Mouse (Mus musculus) lung, embryonic 14.5 days (tissue): ENCODE data around the gene Dtx3l. TPM values are rescaled to one million over a fixed set of nuclear protein-coding genes. Genes with fewer than 3 reads are reported as not detected.
"Not testable (repeated sequence)": the region's sequence is repeated elsewhere in the genome, so short reads cannot be mapped to it uniquely, and the experiment has no call there.

Source experiments
- ATAC-seq: fragments of 200-750 bp; cut with Nextera tagmentation; 2 replicates; pipeline ENCODE4 v1.8.0; 2017; ENCODE audit warnings: mild to moderate bottlenecking, moderate TSS enrichment, moderate library complexity; ENCODE audit not compliant: insufficient read depth
- DNase-seq: peaks from one replicate; pipeline ENCODE4 v3.0.0-alpha.2; 2015
- H3K27ac ChIP-seq: fragments of 300-500 bp; sonication (generic); 2 replicates; pipeline ENCODE4 v1.5.1; 2014; ENCODE audit warnings: low read depth, mild to moderate bottlenecking, moderate library complexity
- H3K27me3 ChIP-seq: fragments of 300-500 bp; sonication (generic); 2 replicates; pipeline ENCODE4 v1.6.1; 2014; ENCODE audit warnings: low read length, control low read depth; ENCODE audit not compliant: insufficient read depth
- H3K36me3 ChIP-seq: fragments of 300-500 bp; sonication (generic); 2 replicates; pipeline ENCODE4 v1.6.1; 2014; ENCODE audit warnings: control low read depth; ENCODE audit not compliant: insufficient read depth
- H3K4me1 ChIP-seq: fragments of 300-500 bp; sonication (generic); 2 replicates; pipeline ENCODE4 v1.6.1; 2014; ENCODE audit warnings: antibody characterized with exemption, control low read depth; ENCODE audit not compliant: insufficient read depth
- H3K4me2 ChIP-seq: fragments of 300-500 bp; sonication (generic); 2 replicates; pipeline ENCODE4 v1.6.1; 2014; ENCODE audit warnings: mild to moderate bottlenecking
- H3K4me3 ChIP-seq: fragments of 300-500 bp; sonication (generic); 2 replicates; pipeline ENCODE4 v1.5.1; 2014; ENCODE audit warnings: low read depth, low read length
- H3K9ac ChIP-seq: fragments of 300-500 bp; sonication (generic); 2 replicates; pipeline ENCODE4 v1.6.1; 2014
- H3K9me3 ChIP-seq: fragments of 300-500 bp; sonication (generic); 2 replicates; pipeline ENCODE4 v1.6.1; 2016; ENCODE audit warnings: low read depth, low read length, control low read depth
- CTCF ChIP-seq: IDR thresholded peaks from 2 replicates; pipeline ENCODE4 v1.5.1; 2016; ENCODE audit warnings: antibody characterized with exemption, low read depth
- WGBS: fragments of 180-500 bp; shearing (Covaris S2); extraction: QIAGEN DNeasy Blood & Tissue Kit; methylation state at CpG from one replicate; pipeline ENCODE4 v1.1.7; 2014; 5-methylcytosine and 5-hydroxymethylcytosine counted together
- polyA plus RNA-seq: library from polyadenylated mRNA; unstranded; fragments of >200 nt; fragmentation: Nextera tagmentation; extraction: Ambion mirVana; gene quantifications from 2 replicates; pipeline ENCODE4 v1.2.1, GENCODE M21; 2014

Dtx3l gene
- polyA plus RNA-seq, 1 experiment from 2014 or later, result 4.9 TPM

GRCm38 (mm10) chr16:35981363-35981821, 42.4 kb upstream of the Dtx3l start:
- Histone ChIP-seq H3K4me3 (no peak overlapping the region), H3K4me2 (no peak overlapping the region), H3K27me3 (0 out of 2 replicates have a peak, but pooled peaks cover 5% of the 10 kb centered on the region), H3K9ac (no peak overlapping the region), H3K36me3 (no peaks in the 10 kb centered on the region), H3K27ac (no peak overlapping the region), H3K9me3 (no peaks in the 10 kb centered on the region), H3K4me1 (no peaks in the 10 kb centered on the region)
- DNase-seq, result peak; percentile 100
- WGBS, result 42% methylated on average over 19 of the region's 19 CpGs
- ATAC-seq, result peak; percentile 88
- TF ChIP-seq CTCF, result no peak

DNA sequence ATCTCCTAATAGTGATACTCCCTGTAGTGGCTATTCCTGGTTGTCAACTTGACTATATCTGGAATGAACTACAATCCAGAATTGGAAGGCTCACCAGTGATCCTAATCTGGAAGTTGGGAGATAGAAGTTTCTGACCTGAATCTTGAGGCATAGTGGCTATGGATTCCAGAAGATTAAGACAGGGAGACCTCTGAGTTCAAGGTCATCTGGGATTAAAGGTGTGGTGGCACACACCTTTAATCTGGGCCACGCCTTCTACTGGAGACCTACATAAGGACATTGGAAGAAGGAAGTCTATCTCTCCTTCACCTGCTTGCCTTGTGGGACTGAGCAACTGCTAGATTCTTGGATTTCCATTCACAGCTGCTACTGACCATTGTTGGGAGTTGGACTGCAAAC, 39.5 kb upstream of the Dtx3l start, which contains the start of gene Kpna1:
TSS of gene Kpna1 (plus strand) at position 301 of the 400 bp plus-strand sequence.
- H3K27me3 ChIP-seq, DNase-seq, H3K4me1 ChIP-seq, H3K4me2 ChIP-seq, H3K27ac ChIP-seq, ATAC-seq, H3K9ac ChIP-seq, H3K4me3 ChIP-seq, H3K36me3 ChIP-seq, H3K9me3 ChIP-seq: not testable (repeated sequence)
- WGBS, result 89% methylated on average over 1 of the region's 1 CpGs

DNA sequence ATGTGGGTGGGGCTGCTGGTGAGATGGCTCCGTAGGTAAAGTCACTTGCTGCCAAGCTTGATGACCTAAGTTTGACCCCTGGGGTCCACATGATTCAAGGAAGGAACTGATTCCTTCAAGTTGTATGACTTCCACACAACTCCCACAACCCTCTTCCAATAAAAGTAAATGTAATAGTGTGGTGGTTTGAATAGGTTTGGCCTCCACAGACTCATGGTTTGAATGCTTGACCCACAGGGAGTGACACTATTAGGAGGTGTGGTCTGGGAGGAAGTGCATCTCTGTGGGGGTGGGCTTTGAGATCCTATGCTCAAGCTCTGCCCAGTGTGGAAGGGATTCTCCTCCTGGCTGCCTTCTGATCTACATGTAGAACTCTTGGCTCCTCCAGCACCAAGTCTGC, 35.1 kb upstream of the Dtx3l start:
- no peak overlapping the region for H3K4me2 ChIP-seq
- H3K27me3 ChIP-seq, result no peaks in the 10 kb centered on the region
- ATAC-seq (no peak), DNase-seq (no peak)
- no peak overlapping the region for H3K9ac ChIP-seq
- no peaks in the 10 kb centered on the region for H3K36me3 ChIP-seq
- no peak overlapping the region for H3K27ac ChIP-seq
- 35% methylated on average over 1 of the region's 1 CpGs for WGBS
- no peaks in the 10 kb centered on the region for H3K9me3 ChIP-seq
- no peak for TF ChIP-seq CTCF
- H3K4me1 ChIP-seq, result no peaks in the 10 kb centered on the region
- H3K4me3 ChIP-seq, result no peak overlapping the region

DNA sequence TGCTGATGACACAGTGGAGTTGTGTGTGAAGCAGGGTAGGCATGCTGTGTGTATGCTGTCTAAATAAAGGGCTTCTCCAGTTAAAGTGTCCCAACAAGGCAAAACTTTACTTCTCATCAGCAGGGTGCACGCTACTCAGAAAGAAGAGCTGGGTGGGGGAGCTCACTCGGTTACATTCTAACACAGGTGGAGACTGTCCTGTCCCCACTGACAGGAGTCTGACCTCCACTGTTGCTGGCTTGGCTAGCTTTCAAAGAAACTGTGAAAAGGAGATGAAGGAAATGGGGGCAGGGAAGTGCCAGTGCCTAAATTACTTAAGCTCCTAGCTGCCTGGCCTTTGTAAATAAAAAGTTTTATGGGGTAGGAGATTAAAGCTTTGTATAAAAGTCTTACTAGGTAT, 29.2 kb upstream of the Dtx3l start:
- Histone ChIP-seq H3K27ac (no peak overlapping the region), H3K27me3 (no peaks in the 10 kb centered on the region), H3K4me1 (no peaks in the 10 kb centered on the region), H3K9me3 (no peaks in the 10 kb centered on the region), H3K4me2 (no peak overlapping the region), H3K36me3 (no peaks in the 10 kb centered on the region), H3K4me3 (no peak overlapping the region), H3K9ac (no peak overlapping the region)
- ATAC-seq, result no peak
- TF ChIP-seq CTCF, result no peak
- 25% methylated on average over 2 of the region's 2 CpGs for WGBS
- DNase-seq, result no peak

DNA sequence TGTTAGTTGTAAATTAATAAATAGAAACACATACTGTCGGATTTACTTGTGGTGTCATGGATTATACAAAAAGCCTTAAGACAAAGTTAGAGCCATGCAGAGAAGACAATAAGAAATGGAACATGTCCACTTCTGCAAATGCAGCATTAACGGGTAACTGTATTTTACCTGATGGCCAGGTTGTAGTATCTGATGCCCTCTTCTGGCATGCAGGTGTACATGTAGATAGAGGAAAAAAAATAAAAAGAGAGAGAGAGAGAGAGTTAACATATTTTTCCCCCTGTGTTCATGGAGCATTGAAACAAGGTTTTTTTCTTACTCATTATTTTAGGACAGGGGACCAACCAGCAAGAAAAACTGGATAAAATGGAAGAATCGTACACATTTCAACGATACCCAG, 28.4 kb upstream of the Dtx3l start:
- no peak overlapping the region for H3K4me2 ChIP-seq
- WGBS, result 76% methylated on average over 4 of the region's 4 CpGs
- no peak overlapping the region for H3K27ac ChIP-seq
- no peaks in the 10 kb centered on the region for H3K36me3 ChIP-seq
- H3K9ac ChIP-seq, result no peak overlapping the region
- H3K4me3 ChIP-seq, result no peak overlapping the region
- ATAC-seq (no peak), DNase-seq (no peak)
- TF ChIP-seq CTCF, result peak; percentile 23; the same call in 1 of the 2 replicates
- no peaks in the 10 kb centered on the region for H3K9me3 ChIP-seq
- H3K27me3 ChIP-seq, result no peaks in the 10 kb centered on the region
- H3K4me1 ChIP-seq, result no peaks in the 10 kb centered on the region

DNA sequence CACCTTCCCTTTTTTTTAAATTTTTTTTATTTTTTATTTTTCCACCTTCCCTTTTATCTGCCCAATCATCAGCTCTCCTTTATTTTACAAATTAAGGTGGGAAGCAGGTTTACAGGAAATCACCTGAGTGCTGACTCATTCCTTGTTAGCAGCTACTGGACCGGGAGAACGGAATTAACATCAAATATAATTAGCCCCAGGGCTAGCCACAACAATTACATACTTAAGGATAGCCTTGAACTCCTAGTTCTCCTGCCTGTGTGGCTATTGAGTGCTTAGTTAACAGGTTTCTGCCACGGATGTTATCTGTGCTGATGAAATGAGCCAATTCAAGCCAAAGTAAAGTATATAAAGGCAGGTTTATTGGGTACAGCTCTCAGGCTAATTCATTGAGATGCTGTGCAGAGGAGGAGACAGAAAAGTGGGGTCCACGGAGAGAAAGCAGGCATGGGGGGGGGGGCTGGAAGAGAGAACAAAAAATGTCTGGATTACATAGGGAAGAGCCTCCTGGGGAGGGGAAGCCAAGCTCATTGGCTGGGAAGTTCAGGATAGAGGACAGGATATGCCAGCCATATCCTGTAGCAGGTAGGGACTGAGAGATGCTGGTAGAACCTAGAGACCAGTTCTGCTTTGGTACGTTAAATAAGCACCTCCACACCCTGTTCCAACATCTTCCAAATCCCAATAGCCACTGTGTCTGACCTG, 27.6 kb upstream of the Dtx3l start:
- Histone ChIP-seq H3K4me2 (no peak overlapping the region), H3K4me1 (no peaks in the 10 kb centered on the region), H3K9me3 (no peaks in the 10 kb centered on the region), H3K36me3 (no peaks in the 10 kb centered on the region), H3K27me3 (no peaks in the 10 kb centered on the region), H3K27ac (no peak overlapping the region), H3K4me3 (no peak overlapping the region), H3K9ac (no peak overlapping the region)
- DNase-seq (no peak), ATAC-seq (no peak)
- 60% methylated on average over 5 of the region's 5 CpGs for WGBS
- no peak for TF ChIP-seq CTCF

GRCm38 (mm10) chr16:35965991-35966390, 27.0 kb upstream of the Dtx3l start:
- H3K4me2 ChIP-seq, result not testable (repeated sequence)
- 58% methylated on average over 3 of the region's 4 CpGs for WGBS

More at GRCm38 (mm10) chr16:35965991-35966390, 27.0 kb upstream of the Dtx3l start:
- not testable (repeated sequence) for H3K4me3 ChIP-seq, ATAC-seq, H3K4me1 ChIP-seq, DNase-seq, H3K27ac ChIP-seq, H3K9me3 ChIP-seq, H3K27me3 ChIP-seq, H3K36me3 ChIP-seq, H3K9ac ChIP-seq
